Mouse (Mus musculus) intestine, embryonic 14.5 days (tissue): ENCODE results near the gene Rps6kc1. TPM values are rescaled to one million over a fixed set of nuclear protein-coding genes. Genes with fewer than 3 reads are reported as not detected.

Experiments used
- ATAC-seq: fragments of 200-750 bp; cut with Nextera tagmentation; replicated peaks from 2 replicates; pipeline ENCODE4 v1.8.0; 2017; ENCODE audit warnings: low read depth, moderate number of reproducible peaks, moderate TSS enrichment, moderate library complexity; ENCODE audit not compliant: low FRiP score, low TSS enrichment
- DNase-seq: peaks from one replicate; pipeline ENCODE4 v3.0.0-alpha.2; 2018; ENCODE audit warnings: low spot score
- H3K27ac ChIP-seq: fragments of 300-500 bp; sonication (generic); 2 replicates; pipeline ENCODE4 v1.5.1; 2014; ENCODE audit warnings: low read depth, mild to moderate bottlenecking, control low read depth
- H3K27me3 ChIP-seq: fragments of 300-500 bp; sonication (generic); replicated peaks from 2 replicates; pipeline ENCODE4 v1.6.1; 2014; ENCODE audit warnings: low read length, control low read depth; ENCODE audit not compliant: control insufficient read depth, insufficient read depth
- H3K36me3 ChIP-seq: fragments of 300-500 bp; sonication (generic); 2 replicates; pipeline ENCODE4 v1.6.1; 2014; ENCODE audit warnings: low read length, control low read depth; ENCODE audit not compliant: control insufficient read depth, insufficient read depth
- H3K4me1 ChIP-seq: fragments of 300-500 bp; sonication (generic); replicated peaks from 2 replicates; pipeline ENCODE4 v1.6.1; 2014; ENCODE audit warnings: low read length, control low read depth, mixed read lengths; ENCODE audit not compliant: control insufficient read depth, insufficient read depth
- H3K4me2 ChIP-seq: fragments of 300-500 bp; sonication (generic); 2 replicates; pipeline ENCODE4 v1.6.1; 2014; ENCODE audit warnings: low read length
- H3K4me3 ChIP-seq: fragments of 300-500 bp; sonication (generic); 2 replicates; pipeline ENCODE4 v1.5.1; 2014; ENCODE audit warnings: low read depth, low read length, control low read depth, mixed read lengths
- H3K9ac ChIP-seq: fragments of 300-500 bp; sonication (generic); 2 replicates; pipeline ENCODE4 v1.6.1; 2014; ENCODE audit warnings: mild to moderate bottlenecking, low read length
- H3K9me3 ChIP-seq: fragments of 300-500 bp; sonication (generic); 2 replicates; pipeline ENCODE4 v1.6.1; 2016; ENCODE audit warnings: low read length, control low read depth; ENCODE audit not compliant: control insufficient read depth
- WGBS: fragments of 180-500 bp; shearing (Covaris S2); extraction: QIAGEN DNeasy Blood & Tissue Kit; methylation state at CpG from one replicate; pipeline ENCODE4 v1.1.7; 2014; 5-methylcytosine and 5-hydroxymethylcytosine counted together
- polyA plus RNA-seq: library from polyadenylated mRNA; unstranded; fragments of >200 nt; fragmentation: Nextera tagmentation; extraction: Ambion mirVana; gene quantifications from 2 replicates; pipeline ENCODE4 v1.2.1, GENCODE M21; 2014

Gene Rps6kc1
- polyA plus RNA-seq, 1 experiment from 2014 or later: 14.5 TPM

GRCm38 (mm10) chr1:190912623-190913022, 1.1 kb upstream of the Rps6kc1 start:
- Histone ChIP-seq H3K9ac (no peak overlapping the region), H3K36me3 (no peaks in the 10 kb centered on the region), H3K27ac (no peak overlapping the region), H3K4me3 (no peak overlapping the region), H3K27me3 (no peaks in the 10 kb centered on the region), H3K4me1 (peaks cover 7% of the 10 kb centered on the region), H3K9me3 (no peaks in the 10 kb centered on the region), H3K4me2 (no peak overlapping the region)
- no peak for ATAC-seq
- 34% methylated on average over 1 of the region's 1 CpGs for WGBS
- DNase-seq: no peak

- Histone ChIP-seq H3K4me2 (peak overlapping the region; percentile 83), H3K36me3 (no peaks in the 10 kb centered on the region), H3K27me3 (no peaks in the 10 kb centered on the region), H3K4me3 (peak overlapping the region; percentile 93), H3K9me3 (no peaks in the 10 kb centered on the region), H3K27ac (no peak overlapping the region), H3K9ac (peak overlapping the region; percentile 78), H3K4me1 (peaks cover 7% of the 10 kb centered on the region)
- 70% methylated on average over 6 of the region's 6 CpGs for WGBS
- ATAC-seq (no peak; the same call in 1 of the 2 replicates), DNase-seq (no peak)
These were observed 734 bp downstream of the Rps6kc1 start for GRCm38 (mm10) chr1:190910836-190911235.

GRCm38 (mm10) chr1:190904714-190905113, 6.9 kb downstream of the Rps6kc1 start:
- Histone ChIP-seq H3K4me1 (peaks cover 12% of the 10 kb centered on the region), H3K9me3 (no peaks in the 10 kb centered on the region), H3K27ac (no peak overlapping the region), H3K4me2 (no peak overlapping the region), H3K27me3 (no peaks in the 10 kb centered on the region), H3K4me3 (no peak overlapping the region), H3K36me3 (peaks cover 15% of the 10 kb centered on the region; the same call in 1 of the 2 replicates), H3K9ac (no peak overlapping the region)
- DNase-seq: no peak
- WGBS: 78% methylated on average over 16 of the region's 16 CpGs
- no peak for ATAC-seq

GRCm38 (mm10) chr1:190904136-190904535, 7.4 kb downstream of the Rps6kc1 start:
- Histone ChIP-seq H3K4me1 (peaks cover 12% of the 10 kb centered on the region), H3K9me3 (no peaks in the 10 kb centered on the region), H3K36me3 (peaks cover 15% of the 10 kb centered on the region; the same call in 1 of the 2 replicates), H3K9ac (no peak overlapping the region), H3K27ac (no peak overlapping the region), H3K27me3 (no peaks in the 10 kb centered on the region), H3K4me3 (no peak overlapping the region), H3K4me2 (no peak overlapping the region)
- 88% methylated on average over 3 of the region's 3 CpGs for WGBS
- ATAC-seq (no peak), DNase-seq (no peak)

- no peaks in the 10 kb centered on the region for H3K27me3 ChIP-seq
These were observed 10.5 kb downstream of the Rps6kc1 start for GRCm38 (mm10) chr1:190901082-190901481.

GRCm38 (mm10) chr1:190898899-190899575, 12.5 kb downstream of the Rps6kc1 start:
- Histone ChIP-seq H3K36me3 (peaks cover 40% of the 10 kb centered on the region), H3K9ac (no peak overlapping the region), H3K4me3 (no peak overlapping the region), H3K9me3 (no peaks in the 10 kb centered on the region), H3K4me2 (no peak overlapping the region), H3K4me1 (peaks cover 12% of the 10 kb centered on the region), H3K27me3 (no peaks in the 10 kb centered on the region), H3K27ac (peak overlapping the region; percentile 16; the same call in 1 of the 2 replicates)
- 59% methylated on average over 9 of the region's 9 CpGs for WGBS
- DNase-seq: peak; percentile 54
- ATAC-seq: peak; percentile 68

More at GRCm38 (mm10) chr1:190901082-190901481, 10.5 kb downstream of the Rps6kc1 start:
- peaks cover 12% of the 10 kb centered on the region for H3K4me1 ChIP-seq
- peaks cover 30% of the 10 kb centered on the region for H3K36me3 ChIP-seq
- no peak overlapping the region for H3K4me3 ChIP-seq
- ATAC-seq (no peak), DNase-seq (no peak)
- WGBS: 45% methylated on average over 2 of the region's 2 CpGs
- H3K27ac ChIP-seq: peak overlapping the region; percentile 43; the same call in 1 of the 2 replicates
- H3K4me2 ChIP-seq: no peak overlapping the region
- no peaks in the 10 kb centered on the region for H3K9me3 ChIP-seq
- no peak overlapping the region for H3K9ac ChIP-seq

GRCm38 (mm10) chr1:190898186-190898585, 13.4 kb downstream of the Rps6kc1 start:
- no peak overlapping the region for H3K4me2 ChIP-seq
- no peak overlapping the region for H3K4me3 ChIP-seq
- no peak overlapping the region for H3K9ac ChIP-seq
- H3K27me3 ChIP-seq: no peaks in the 10 kb centered on the region
- H3K27ac ChIP-seq: 0 out of 2 replicates have a peak overlapping the region, but pooled peaks have one; percentile 28
- DNase-seq (no peak), ATAC-seq (no peak)
- WGBS: 90% methylated on average over 3 of the region's 3 CpGs
- H3K36me3 ChIP-seq: peaks cover 34% of the 10 kb centered on the region
- no peaks in the 10 kb centered on the region for H3K9me3 ChIP-seq
- peaks cover 12% of the 10 kb centered on the region for H3K4me1 ChIP-seq

- 84% methylated on average over 6 of the region's 6 CpGs for WGBS
- no peak overlapping the region for H3K4me2 ChIP-seq
- DNase-seq (no peak), ATAC-seq (no peak)
- H3K36me3 ChIP-seq: peaks cover 62% of the 10 kb centered on the region
- H3K9ac ChIP-seq: no peak overlapping the region
- no peaks in the 10 kb centered on the region for H3K9me3 ChIP-seq
- H3K4me1 ChIP-seq: no peaks in the 10 kb centered on the region
- H3K27me3 ChIP-seq: no peaks in the 10 kb centered on the region
- H3K27ac ChIP-seq: no peak overlapping the region
- no peak overlapping the region for H3K4me3 ChIP-seq
These were observed 17.9 kb downstream of the Rps6kc1 start for GRCm38 (mm10) chr1:190893559-190894167.
